Mouse (Mus musculus): ENCODE data around the gene Tmem190. TPM values are rescaled to one million over a fixed set of nuclear protein-coding genes. Genes with fewer than 3 reads are reported as not detected.

Gene Tmem190
- polyA plus RNA-seq, 1 experiment from 2014 or later = not detected

GRCm38 (mm10) chr7:4825365-4825764, 42.6 kb downstream of the Tmem190 start:
- H3K27ac ChIP-seq = no peak overlapping the region
- H3K36me3 ChIP-seq (replicated peaks; ENCODE audit: control insufficient read depth, insufficient read depth) = peaks cover 35% of the 10 kb centered on the region
- ATAC-seq (ENCODE audit: low FRiP score) (no peak), DNase-seq (ENCODE audit: low spot score) (no peak)
- no peak overlapping the region for H3K4me3 ChIP-seq (replicated peaks; ENCODE audit: low read length)
- 60% methylated on average over 4 of the region's 4 CpGs for WGBS
- no peak overlapping the region for H3K9ac ChIP-seq
- no peaks in the 10 kb centered on the region for H3K4me1 ChIP-seq (replicated peaks; ENCODE audit: control insufficient read depth, insufficient read depth, low read length)
- no peak overlapping the region for H3K4me2 ChIP-seq (replicated peaks)
- no peaks in the 10 kb centered on the region for H3K9me3 ChIP-seq (ENCODE audit: control insufficient read depth, low read length)
- no peaks in the 10 kb centered on the region for H3K27me3 ChIP-seq (ENCODE audit: control insufficient read depth, insufficient read depth, low read length)

- WGBS = 9% methylated on average over 12 of the region's 12 CpGs
- ATAC-seq (ENCODE audit: low FRiP score) (no peak), DNase-seq (ENCODE audit: low spot score) (no peak)
- H3K36me3 ChIP-seq (replicated peaks; ENCODE audit: control insufficient read depth, insufficient read depth) = peaks cover 43% of the 10 kb centered on the region
- no peaks in the 10 kb centered on the region for H3K4me1 ChIP-seq (replicated peaks; ENCODE audit: control insufficient read depth, insufficient read depth, low read length)
- H3K4me2 ChIP-seq (replicated peaks) = no peak overlapping the region
- no peaks in the 10 kb centered on the region for H3K9me3 ChIP-seq (ENCODE audit: control insufficient read depth, low read length)
- H3K27ac ChIP-seq = no peak overlapping the region
- no peak overlapping the region for H3K9ac ChIP-seq
- no peak overlapping the region for H3K4me3 ChIP-seq (replicated peaks; ENCODE audit: low read length)
- peaks cover 13% of the 10 kb centered on the region for H3K27me3 ChIP-seq (ENCODE audit: control insufficient read depth, insufficient read depth, low read length)
Observed at GRCm38 (mm10) chr7:4830476-4830875, 47.7 kb downstream of the Tmem190 start.

Other genes starting within 250 kb of the Tmem190 start
- 77.0 and 90.9 TPM in 2 replicates for gene Syt5, start 235.4 kb upstream of the Tmem190 start, polyA plus RNA-seq (2014; fragmentation: Nextera tagmentation; extraction: Ambion mirVana)
- gene Ptprh, start 178.9 kb upstream of the Tmem190 start, polyA plus RNA-seq (2014; fragmentation: Nextera tagmentation; extraction: Ambion mirVana) = 0.17 and 0.55 TPM in 2 replicates
- 2.0 and 2.7 TPM in 2 replicates for gene Tmem86b, start 151.5 kb upstream of the Tmem190 start, polyA plus RNA-seq (2014; fragmentation: Nextera tagmentation; extraction: Ambion mirVana)
- gene Ppp6r1, start 123.9 kb upstream of the Tmem190 start, polyA plus RNA-seq (2014; fragmentation: Nextera tagmentation; extraction: Ambion mirVana) = 6.2 and 8.4 TPM in 2 replicates
- gene Hspbp1, start 97.9 kb upstream of the Tmem190 start, polyA plus RNA-seq (2014; fragmentation: Nextera tagmentation; extraction: Ambion mirVana) = 146 and 154 TPM in 2 replicates
- gene Brsk1, start 92.3 kb upstream of the Tmem190 start, polyA plus RNA-seq (2014; fragmentation: Nextera tagmentation; extraction: Ambion mirVana) = 10.3 and 10.5 TPM in 2 replicates
- gene Tmem150b, start 57.7 kb upstream of the Tmem190 start, polyA plus RNA-seq (2014; fragmentation: Nextera tagmentation; extraction: Ambion mirVana) = 0.12 and 0.24 TPM in 2 replicates
- gene Kmt5c, start 42.8 kb upstream of the Tmem190 start, polyA plus RNA-seq (2014; fragmentation: Nextera tagmentation; extraction: Ambion mirVana) = 44.9 and 53.7 TPM in 2 replicates
- gene Cox6b2, start 29.8 kb upstream of the Tmem190 start, polyA plus RNA-seq (2014; fragmentation: Nextera tagmentation; extraction: Ambion mirVana) = 18.6 and 19.7 TPM in 2 replicates
- gene Fam71e2, start 11.6 kb upstream of the Tmem190 start, polyA plus RNA-seq (2014; fragmentation: Nextera tagmentation; extraction: Ambion mirVana) = not detected in 2 replicates
- gene Il11, start 78 bp upstream of the Tmem190 start, polyA plus RNA-seq (2014; fragmentation: Nextera tagmentation; extraction: Ambion mirVana) = 0.35 and 0.41 TPM in 2 replicates
- gene Tmem238, start 6.7 kb downstream of the Tmem190 start, polyA plus RNA-seq (2014; fragmentation: Nextera tagmentation; extraction: Ambion mirVana) = 3.2 and 4.1 TPM in 2 replicates
- 175 and 192 TPM in 2 replicates for gene Rpl28, start 9.9 kb downstream of the Tmem190 start, polyA plus RNA-seq (2014; fragmentation: Nextera tagmentation; extraction: Ambion mirVana)
- 285 and 293 TPM in 2 replicates for gene Ube2s, start 29.7 kb downstream of the Tmem190 start, polyA plus RNA-seq (2014; fragmentation: Nextera tagmentation; extraction: Ambion mirVana)
- 13.1 and 15.6 TPM in 2 replicates for gene Shisa7, start 61.8 kb downstream of the Tmem190 start, polyA plus RNA-seq (2014; fragmentation: Nextera tagmentation; extraction: Ambion mirVana)
- 2.8 and 3.7 TPM in 2 replicates for gene Isoc2b, start 87.3 kb downstream of the Tmem190 start, polyA plus RNA-seq (2014; fragmentation: Nextera tagmentation; extraction: Ambion mirVana)
- 0.47 and 0.82 TPM in 2 replicates for gene Isoc2a, start 94.2 kb downstream of the Tmem190 start, polyA plus RNA-seq (2014; fragmentation: Nextera tagmentation; extraction: Ambion mirVana)
- 0.25 and 0.43 TPM in 2 replicates for gene Gm36210, start 123.6 kb downstream of the Tmem190 start, polyA plus RNA-seq (2014; fragmentation: Nextera tagmentation; extraction: Ambion mirVana)
- 3.6 and 4.2 TPM in 2 replicates for gene Zfp628, start 132.3 kb downstream of the Tmem190 start, polyA plus RNA-seq (2014; fragmentation: Nextera tagmentation; extraction: Ambion mirVana)
- 23.3 and 23.6 TPM in 2 replicates for gene Nat14, start 139.1 kb downstream of the Tmem190 start, polyA plus RNA-seq (2014; fragmentation: Nextera tagmentation; extraction: Ambion mirVana)
- gene Ssc5d, start 142.8 kb downstream of the Tmem190 start, polyA plus RNA-seq (2014; fragmentation: Nextera tagmentation; extraction: Ambion mirVana) = 0.74 and 0.82 TPM in 2 replicates
- 0.21 TPM in 1 of 2 replicates, not detected in the other for gene Sbk2, start 181.5 kb downstream of the Tmem190 start, polyA plus RNA-seq (2014; fragmentation: Nextera tagmentation; extraction: Ambion mirVana)
- 0.39 and 0.67 TPM in 2 replicates for gene Sbk3, start 188.2 kb downstream of the Tmem190 start, polyA plus RNA-seq (2014; fragmentation: Nextera tagmentation; extraction: Ambion mirVana)
- gene Zfp579, start 213.2 kb downstream of the Tmem190 start, polyA plus RNA-seq (2014; fragmentation: Nextera tagmentation; extraction: Ambion mirVana) = 51.5 and 55.4 TPM in 2 replicates
- gene Zfp524, start 231.5 kb downstream of the Tmem190 start, polyA plus RNA-seq (2014; fragmentation: Nextera tagmentation; extraction: Ambion mirVana) = 8.9 and 9.2 TPM in 2 replicates
- gene Fiz1, start 231.8 kb downstream of the Tmem190 start, polyA plus RNA-seq (2014; fragmentation: Nextera tagmentation; extraction: Ambion mirVana) = 30.0 and 32.6 TPM in 2 replicates
- not detected in 2 replicates for gene Gm44973, start 232.6 kb downstream of the Tmem190 start, polyA plus RNA-seq (2014; fragmentation: Nextera tagmentation; extraction: Ambion mirVana)
- 6.6 and 7.2 TPM in 2 replicates for gene Zfp865, start 237.4 kb downstream of the Tmem190 start, polyA plus RNA-seq (2014; fragmentation: Nextera tagmentation; extraction: Ambion mirVana)
- gene Ccdc106, start 237.6 kb downstream of the Tmem190 start, polyA plus RNA-seq (2014; fragmentation: Nextera tagmentation; extraction: Ambion mirVana) = 53.3 and 60.1 TPM in 2 replicates